Mouse (Mus musculus) heart, embryonic 14.5 days (tissue): ENCODE measurements around the gene Ugt2b34. TPM values are rescaled to one million over a fixed set of nuclear protein-coding genes. Genes with fewer than 3 reads are reported as not detected.
"Not testable (repeated sequence)": the region's sequence is repeated elsewhere in the genome, so short reads cannot be mapped to it uniquely, and the experiment has no call there.

Experiments
- ATAC-seq: fragments of 200-750 bp; cut with Nextera tagmentation; 2 replicates; pipeline ENCODE4 v1.8.0; 2017; ENCODE audit warnings: low read depth, moderate TSS enrichment; ENCODE audit not compliant: insufficient number of reproducible peaks, insufficient read depth, low FRiP score
- H3K27ac ChIP-seq, 2 experiments: fragments of 200-500 bp in 1 of 2; fragments of 300-500 bp in 1 of 2; sonication (generic) in 1 of 2; replicated peaks in 1 of 2; 2 replicates each; pipeline ENCODE4 v1.5.1; 2012 to 2014; ENCODE audit warnings: low read depth in 2 of 2, low read length in 2 of 2, control low read depth in 1 of 2, mild to moderate bottlenecking in 1 of 2, mixed read lengths in 1 of 2; ENCODE audit not compliant: control insufficient read depth in 1 of 2, insufficient read depth in 1 of 2
- H3K27me3 ChIP-seq: fragments of 300-500 bp; sonication (generic); 2 replicates; pipeline ENCODE4 v1.6.1; 2014; ENCODE audit warnings: mild to moderate bottlenecking, low read length, control low read depth; ENCODE audit not compliant: control insufficient read depth, insufficient read depth
- H3K36me3 ChIP-seq: fragments of 300-500 bp; sonication (generic); 2 replicates; pipeline ENCODE4 v1.6.1; 2014; ENCODE audit warnings: mild to moderate bottlenecking, control low read depth, low read length, mixed read lengths; ENCODE audit not compliant: control insufficient read depth, insufficient read depth
- H3K4me1 ChIP-seq, 2 experiments: fragments of 200-500 bp in 1 of 2; fragments of 300-500 bp in 1 of 2; sonication (generic) in 1 of 2; 2 replicates each; pipeline ENCODE4 v1.6.1; 2012 to 2014; ENCODE audit warnings: low read length in 2 of 2, control low read depth in 1 of 2, mixed read lengths in 1 of 2; ENCODE audit not compliant: control insufficient read depth in 2 of 2, insufficient read depth in 2 of 2
- H3K4me2 ChIP-seq: fragments of 300-500 bp; sonication (generic); 2 replicates; pipeline ENCODE4 v1.6.1; 2014; ENCODE audit warnings: mild to moderate bottlenecking, low read length
- H3K4me3 ChIP-seq, 2 experiments: fragments of 200-500 bp in 1 of 2; fragments of 300-500 bp in 1 of 2; sonication (generic) in 1 of 2; 2 replicates each; pipeline ENCODE4 v1.5.1; 2012 to 2014; ENCODE audit warnings: low read length in 2 of 2, mild to moderate bottlenecking in 2 of 2, control low read depth in 1 of 2, low read depth in 1 of 2, moderate library complexity in 1 of 2; ENCODE audit not compliant: control insufficient read depth in 1 of 2, insufficient read depth in 1 of 2
- H3K9ac ChIP-seq: fragments of 300-500 bp; sonication (generic); 2 replicates; pipeline ENCODE4 v1.6.1; 2014; ENCODE audit warnings: mild to moderate bottlenecking, low read length
- H3K9me3 ChIP-seq: fragments of 300-500 bp; sonication (generic); 2 replicates; pipeline ENCODE4 v1.6.1; 2016; ENCODE audit warnings: low read length, control low read depth; ENCODE audit not compliant: control insufficient read depth
- WGBS: fragments of 180-500 bp; shearing (Covaris S2); extraction: QIAGEN DNeasy Blood & Tissue Kit; methylation state at CpG from one replicate; pipeline ENCODE4 v1.1.7; 2014; 5-methylcytosine and 5-hydroxymethylcytosine counted together
- polyA plus RNA-seq: library from polyadenylated mRNA; unstranded; fragments of >200 nt; fragmentation: Nextera tagmentation; extraction: Ambion mirVana; gene quantifications from 2 replicates; pipeline ENCODE4 v1.2.1, GENCODE M21; 2014

Ugt2b34 gene
- polyA plus RNA-seq, 1 experiment from 2014 or later = not detected

GRCm38 (mm10) chr5:86888420-86888819 lies 18.3 kb downstream of the Ugt2b34 start:
- 70% methylated on average over 1 of the region's 1 CpGs for WGBS
- H3K36me3 ChIP-seq = no peaks in the 10 kb centered on the region
- ATAC-seq = no peak

GRCm38 (mm10) chr5:86887081-86887480 lies 19.7 kb downstream of the Ugt2b34 start:
- ATAC-seq = no peak
- no peak overlapping the region for H3K27ac ChIP-seq
- H3K4me3 ChIP-seq = no peak overlapping the region
- H3K4me2 ChIP-seq = no peak overlapping the region
- WGBS = 85% methylated on average over 1 of the region's 1 CpGs
- H3K27me3 ChIP-seq = no peaks in the 10 kb centered on the region
- H3K36me3 ChIP-seq = no peaks in the 10 kb centered on the region
- no peaks in the 10 kb centered on the region for H3K9me3 ChIP-seq
- no peak overlapping the region for H3K9ac ChIP-seq
- H3K4me1 ChIP-seq = no peaks in the 10 kb centered on the region

More at GRCm38 (mm10) chr5:86888420-86888819, 18.3 kb downstream of the Ugt2b34 start:
- no peak overlapping the region for H3K4me2 ChIP-seq
- no peaks in the 10 kb centered on the region for H3K27me3 ChIP-seq
- no peak overlapping the region for H3K27ac ChIP-seq
- H3K4me1 ChIP-seq = no peaks in the 10 kb centered on the region
- H3K4me3 ChIP-seq = no peak overlapping the region
- no peaks in the 10 kb centered on the region for H3K9me3 ChIP-seq
- H3K9ac ChIP-seq = no peak overlapping the region

- Histone ChIP-seq H3K9me3 (no peaks in the 10 kb centered on the region), H3K4me2 (no peak overlapping the region), H3K27me3 (no peaks in the 10 kb centered on the region), H3K4me1 (no peaks in the 10 kb centered on the region), H3K27ac (no peak overlapping the region), H3K36me3 (no peaks in the 10 kb centered on the region), H3K4me3 (no peak overlapping the region), H3K9ac (no peak overlapping the region)
- no peak for ATAC-seq
- WGBS = 46% methylated on average over 3 of the region's 3 CpGs
Observed at GRCm38 (mm10) chr5:86886620-86887019, 20.1 kb downstream of the Ugt2b34 start.

GRCm38 (mm10) chr5:86871877-86872276 lies 34.9 kb downstream of the Ugt2b34 start:
- 0% methylated on average over 1 of the region's 1 CpGs for WGBS
- Histone ChIP-seq H3K27me3 (no peaks in the 10 kb centered on the region), H3K4me2 (no peak overlapping the region), H3K9ac (no peak overlapping the region), H3K4me1 (peaks cover 0 to 6% of the 10 kb centered on the region in 2 experiments; a peak in 1 of 4 replicates), H3K27ac (no peak overlapping the region), H3K4me3 (no peak overlapping the region), H3K36me3 (no peaks in the 10 kb centered on the region), H3K9me3 (no peaks in the 10 kb centered on the region)
- ATAC-seq = no peak

GRCm38 (mm10) chr5:86858336-86858735 lies 48.4 kb downstream of the Ugt2b34 start:
- Histone ChIP-seq H3K27me3 (no peaks in the 10 kb centered on the region), H3K4me1 (peaks cover 2 to 4% of the 10 kb centered on the region in 2 experiments; a peak in 2 of 4 replicates), H3K36me3 (no peaks in the 10 kb centered on the region), H3K27ac (no peak overlapping the region), H3K4me3 (no peak overlapping the region), H3K9me3 (no peaks in the 10 kb centered on the region), H3K9ac (no peak overlapping the region), H3K4me2 (no peak overlapping the region)
- ATAC-seq = no peak
- 62% methylated on average over 3 of the region's 3 CpGs for WGBS

GRCm38 (mm10) chr5:86857682-86858081 lies 49.1 kb downstream of the Ugt2b34 start:
- Histone ChIP-seq H3K9ac (no peak overlapping the region), H3K4me2 (no peak overlapping the region), H3K9me3 (no peaks in the 10 kb centered on the region), H3K27ac (no peak overlapping the region), H3K36me3 (no peaks in the 10 kb centered on the region), H3K27me3 (no peaks in the 10 kb centered on the region), H3K4me3 (no peak overlapping the region), H3K4me1 (peaks cover 2 to 4% of the 10 kb centered on the region in 2 experiments; a peak in 2 of 4 replicates)
- no peak for ATAC-seq
- WGBS = 56% methylated on average over 1 of the region's 1 CpGs

- H3K4me1 ChIP-seq, H3K4me3 ChIP-seq, H3K9me3 ChIP-seq, H3K36me3 ChIP-seq, H3K27me3 ChIP-seq: not testable (repeated sequence)
- 0 out of 2 replicates have a peak overlapping the region, but pooled peaks have one; percentile 52 for H3K9ac ChIP-seq
- ATAC-seq = 0 out of 2 replicates have a peak, but pooled peaks have one; percentile 61
- WGBS = 13% methylated on average over 13 of the region's 13 CpGs
- peak overlapping the region; percentile 78 to 83 for H3K27ac ChIP-seq
- peak overlapping the region; percentile 38; the same call in 1 of the 2 replicates for H3K4me2 ChIP-seq
Observed at GRCm38 (mm10) chr5:86856505-86856904, 50.2 kb downstream of the Ugt2b34 start.

GRCm38 (mm10) chr5:86851658-86852057 lies 55.1 kb downstream of the Ugt2b34 start:
- 21% methylated on average over 5 of the region's 5 CpGs for WGBS
- ATAC-seq = no peak
- Histone ChIP-seq H3K4me3 (no peak overlapping the region), H3K9ac (no peak overlapping the region), H3K4me1 (peaks cover under 1 to 5% of the 10 kb centered on the region in 2 experiments; a peak in 2 of 4 replicates), H3K27me3 (no peaks in the 10 kb centered on the region), H3K27ac (no peak overlapping the region), H3K9me3 (no peaks in the 10 kb centered on the region), H3K4me2 (no peak overlapping the region), H3K36me3 (no peaks in the 10 kb centered on the region)
